23 mouse cellular contexts compared by ENCODE assay signal in genomic region chr16:58294457-58294856, GRCm38 (mm10).
"Had no signal": no experiment of that assay in that cellular context is flagged by ENCODE, and none has a peak within 500 bp of the region (broad histone marks: within the 10 kb centered on the region; RNA-seq: fewer than 3 reads in every experiment).

No protein-coding gene starts in this region.

- H3K4me1 ChIP-seq: limb, embryonic 10.5 days; limb, embryonic 13.5 days; liver, embryonic 12.5 days; liver, embryonic 15.5 days; lung, embryonic 15.5 days; midbrain, embryonic 10.5 days; midbrain, embryonic 13.5 days; neural tube, embryonic 13.5 days had no signal

- H3K9ac ChIP-seq: limb, embryonic 13.5 days; liver, embryonic 12.5 days; liver, embryonic 15.5 days; lung, embryonic 15.5 days; midbrain, embryonic 13.5 days; neural tube, embryonic 13.5 days had no signal

- H3K27me3 ChIP-seq: liver, embryonic 12.5 days; liver, embryonic 15.5 days; lung, embryonic 15.5 days; megakaryocyte, embryonic 14.5 days; midbrain, embryonic 13.5 days; neural tube, embryonic 13.5 days had no signal

- H3K4me3 ChIP-seq: limb, embryonic 10.5 days; limb, embryonic 13.5 days; liver, embryonic 12.5 days; liver, embryonic 15.5 days; lung, embryonic 15.5 days; megakaryocyte, embryonic 14.5 days; midbrain, embryonic 10.5 days; midbrain, embryonic 13.5 days; myocyte; neural tube, embryonic 13.5 days had no signal

- H3K9me3 ChIP-seq: limb, embryonic 10.5 days; limb, embryonic 13.5 days; liver, embryonic 12.5 days; liver, embryonic 15.5 days; lung, embryonic 15.5 days; megakaryocyte, embryonic 14.5 days; midbrain, embryonic 10.5 days; midbrain, embryonic 13.5 days; neural tube, embryonic 13.5 days had no signal

- H3K36me3 ChIP-seq: limb, embryonic 10.5 days; limb, embryonic 13.5 days; liver, embryonic 12.5 days; liver, embryonic 15.5 days; lung, embryonic 15.5 days; midbrain, embryonic 10.5 days; midbrain, embryonic 13.5 days; neural tube, embryonic 13.5 days had no signal

- H3K27ac ChIP-seq: limb, embryonic 10.5 days; limb, embryonic 13.5 days; liver, embryonic 12.5 days; liver, embryonic 15.5 days; lung, embryonic 15.5 days; midbrain, embryonic 10.5 days; midbrain, embryonic 13.5 days; neural tube, embryonic 13.5 days; stomach, postnatal 0 days had no signal

- DNase-seq: kidney, postnatal 10 days; kidney, postnatal 36 days; layer of hippocampus, postnatal 36 days; liver; lung, adult 18-20 months; lung, postnatal 10 days; lung, postnatal 36 days; retina, postnatal 1 day; right cerebral cortex, postnatal 14 days; right cerebral cortex, postnatal 4 days; thymus, adult 2 months; thymus, postnatal 25 days had no signal
